Mouse (Mus musculus) MEL (cell line): ENCODE data around the gene Gm49373. TPM values are rescaled to one million over a fixed set of nuclear protein-coding genes. Genes with fewer than 3 reads are reported as not detected.

Source experiments
- DNase-seq: peaks from one replicate; pipeline ENCODE4 v3.0.0; 2011; ENCODE audit warnings: low read depth, low spot score
- H3K27ac ChIP-seq: 2 replicates; pipeline ENCODE4 v1.5.1; 2012; ENCODE audit warnings: low read depth, mild to moderate bottlenecking, control low read depth, low read length, moderate library complexity; ENCODE audit not compliant: control insufficient read depth
- H3K27me3 ChIP-seq, 2 experiments: fragments of 150-350 bp in 1 of 2; sonication (generic) in 1 of 2; 2 replicates each; pipeline ENCODE4 v1.6.1; 2012; ENCODE audit warnings: low read length in 2 of 2, mild to moderate bottlenecking in 2 of 2, improper control_type of control experiment in 1 of 2, moderate library complexity in 1 of 2; ENCODE audit not compliant: insufficient read depth in 2 of 2, control insufficient read depth in 1 of 2
- H3K36me3 ChIP-seq, 2 experiments: 2 replicates each; pipeline ENCODE4 v1.6.1; 2012 to 2014; ENCODE audit warnings: low read length in 2 of 2, improper control_type of control experiment in 1 of 2, inconsistent platforms in 1 of 2, mild to moderate bottlenecking in 1 of 2; ENCODE audit not compliant: insufficient read depth in 2 of 2, control insufficient read depth in 1 of 2
- H3K4me1 ChIP-seq, 2 experiments: fragments of 150-350 bp in 1 of 2; sonication (generic) in 1 of 2; 2 replicates each; pipeline ENCODE4 v1.6.1; 2012; ENCODE audit warnings: low read length in 2 of 2, improper control_type of control experiment in 1 of 2, mild to moderate bottlenecking in 1 of 2; ENCODE audit not compliant: insufficient read depth in 2 of 2, control insufficient read depth in 1 of 2
- H3K4me3 ChIP-seq, 2 experiments: fragments of 150-350 bp in 1 of 2; sonication (generic) in 1 of 2; 2 replicates each; pipeline ENCODE4 v1.5.1; 2012; ENCODE audit warnings: low read depth in 2 of 2, low read length in 2 of 2, mild to moderate bottlenecking in 2 of 2, moderate library complexity in 2 of 2, control low read depth in 1 of 2, improper control_type of control experiment in 1 of 2; ENCODE audit not compliant: control insufficient read depth in 1 of 2, insufficient read depth in 1 of 2
- H3K79me2 ChIP-seq: 2 replicates; pipeline ENCODE4 v1.6.1; 2012; ENCODE audit warnings: mild to moderate bottlenecking, low read length, moderate library complexity; ENCODE audit not compliant: control insufficient read depth, poor library complexity, insufficient read depth
- H3K9ac ChIP-seq: 2 replicates; pipeline ENCODE4 v1.6.1; 2012; ENCODE audit warnings: low read depth, mild to moderate bottlenecking, control low read depth, low read length, moderate library complexity; ENCODE audit not compliant: control insufficient read depth, poor library complexity, severe bottlenecking
- H3K9me3 ChIP-seq: fragments of 150-350 bp; sonication (generic); replicated peaks from 2 replicates; pipeline ENCODE4 v1.6.1; 2012; ENCODE audit warnings: mild to moderate bottlenecking, low read length, improper control_type of control experiment, moderate library complexity; ENCODE audit not compliant: insufficient read depth
- BHLHE40 ChIP-seq: IDR thresholded peaks from 2 replicates; pipeline ENCODE4 v1.6.1; 2012; ENCODE audit warnings: low read depth, mild to moderate bottlenecking, inconsistent platforms, low read length, improper control_type of control experiment, borderline replicate concordance
- CHD1 ChIP-seq: IDR thresholded peaks from 2 replicates; pipeline ENCODE4 v1.6.1; 2012; ENCODE audit warnings: low read depth, mild to moderate bottlenecking, inconsistent platforms, low read length, improper control_type of control experiment
- E2F4 ChIP-seq: IDR thresholded peaks from 2 replicates; pipeline ENCODE4 v1.6.1; 2011; ENCODE audit warnings: low read depth, low read length, improper control_type of control experiment, borderline replicate concordance
- GABPA ChIP-seq: IDR thresholded peaks from 2 replicates; pipeline ENCODE4 v1.6.1; 2012; ENCODE audit warnings: low read depth, mild to moderate bottlenecking, inconsistent platforms, low read length, improper control_type of control experiment, moderate library complexity
- MAX ChIP-seq: IDR thresholded peaks from 2 replicates; pipeline ENCODE4 v1.6.1; 2011; ENCODE audit warnings: low read length, improper control_type of control experiment
- MEF2A ChIP-seq: IDR thresholded peaks from 2 replicates; pipeline ENCODE4 v1.6.1; 2014; ENCODE audit warnings: low read depth, mild to moderate bottlenecking, inconsistent platforms, low read length, improper control_type of control experiment; ENCODE audit not compliant: poor library complexity, insufficient replicate concordance, severe bottlenecking; ENCODE audit errors: extremely low read depth
- MXI1 ChIP-seq: IDR thresholded peaks from 2 replicates; pipeline ENCODE4 v1.6.1; 2011; ENCODE audit warnings: mild to moderate bottlenecking, low read depth, low read length, improper control_type of control experiment
- MYB ChIP-seq: IDR thresholded peaks from 2 replicates; pipeline ENCODE4 v1.6.1; 2011; ENCODE audit warnings: mild to moderate bottlenecking, low read depth, low read length, improper control_type of control experiment
- NELFE ChIP-seq: IDR thresholded peaks from 2 replicates; pipeline ENCODE4 v1.6.1; 2011; ENCODE audit warnings: low read depth, low read length, improper control_type of control experiment
- NRF1 ChIP-seq: IDR thresholded peaks from 2 replicates; pipeline ENCODE4 v1.6.1; 2014; ENCODE audit warnings: low read depth, mild to moderate bottlenecking, inconsistent platforms, low read length, improper control_type of control experiment, moderate library complexity; ENCODE audit not compliant: poor library complexity, insufficient read depth, severe bottlenecking
- POLR2A ChIP-seq, 2 experiments: IDR thresholded peaks; 2 replicates each; pipeline ENCODE4 v1.6.1; 2011 to 2012; ENCODE audit warnings: low read length in 2 of 2, mild to moderate bottlenecking in 2 of 2, control low read depth in 1 of 2, improper control_type of control experiment in 1 of 2, low read depth in 1 of 2, moderate library complexity in 1 of 2; ENCODE audit not compliant: control insufficient read depth in 1 of 2, insufficient read depth in 1 of 2, poor library complexity in 1 of 2
- POLR2AphosphoS2 ChIP-seq: IDR thresholded peaks from 2 replicates; pipeline ENCODE4 v1.6.1; 2011; ENCODE audit warnings: low read length, improper control_type of control experiment
- POLR2AphosphoS5 ChIP-seq: IDR thresholded peaks from 2 replicates; pipeline ENCODE4 v1.6.1; 2012; ENCODE audit warnings: low read depth, borderline replicate concordance, mild to moderate bottlenecking, inconsistent platforms, low read length, moderate library complexity, mixed read lengths
- RAD21 ChIP-seq: IDR thresholded peaks from 2 replicates; pipeline ENCODE4 v1.6.1; 2011; ENCODE audit warnings: mild to moderate bottlenecking, low read depth, low read length, improper control_type of control experiment
- RCOR1 ChIP-seq: IDR thresholded peaks from 2 replicates; pipeline ENCODE4 v1.6.1; 2012; ENCODE audit warnings: low read depth, mild to moderate bottlenecking, inconsistent platforms, low read length, improper control_type of control experiment
- TCF12 ChIP-seq: IDR thresholded peaks from 2 replicates; pipeline ENCODE4 v1.6.1; 2014; ENCODE audit warnings: low read depth, mild to moderate bottlenecking, inconsistent platforms, low read length, improper control_type of control experiment, moderate library complexity
- USF1 ChIP-seq: IDR thresholded peaks from 2 replicates; pipeline ENCODE4 v1.6.1; 2014; ENCODE audit warnings: low read depth, mild to moderate bottlenecking, inconsistent platforms, low read length, improper control_type of control experiment, moderate library complexity
- ZKSCAN1 ChIP-seq: IDR thresholded peaks from 2 replicates; pipeline ENCODE4 v1.6.1; 2012; ENCODE audit warnings: low read depth, mild to moderate bottlenecking, inconsistent platforms, low read length, improper control_type of control experiment, moderate library complexity
- ZMIZ1 ChIP-seq: IDR thresholded peaks from 2 replicates; pipeline ENCODE4 v1.6.1; 2012; ENCODE audit warnings: low read depth, mild to moderate bottlenecking, inconsistent platforms, low read length, improper control_type of control experiment, moderate library complexity
- polyA plus RNA-seq, 2 experiments: library from polyadenylated mRNA; stranded (reverse) in 1 of 2; unstranded in 1 of 2; fragments of >175 nt in 1 of 2; fragments of >200 nt in 1 of 2; gene quantifications; 2 replicates each; pipeline versions ENCODE4 v1.2.1 to v1.2.4; 2012; ENCODE audit warnings: low replicate concordance in 2 of 2, low read depth in 1 of 2; ENCODE audit not compliant: insufficient read length in 2 of 2, insufficient read depth in 1 of 2, missing spikeins in 1 of 2
- total RNA-seq: library from RNA; depleted of rRNA; stranded (reverse); fragments of 300-350 nt; gene quantifications from 2 replicates; pipeline ENCODE4 v1.2.3, GENCODE M21; 2012

Gm49373 gene
- total and polyA plus RNA-seq, 3 experiments, result 6.4 to 8.3 TPM; not detected in 1

DNA sequence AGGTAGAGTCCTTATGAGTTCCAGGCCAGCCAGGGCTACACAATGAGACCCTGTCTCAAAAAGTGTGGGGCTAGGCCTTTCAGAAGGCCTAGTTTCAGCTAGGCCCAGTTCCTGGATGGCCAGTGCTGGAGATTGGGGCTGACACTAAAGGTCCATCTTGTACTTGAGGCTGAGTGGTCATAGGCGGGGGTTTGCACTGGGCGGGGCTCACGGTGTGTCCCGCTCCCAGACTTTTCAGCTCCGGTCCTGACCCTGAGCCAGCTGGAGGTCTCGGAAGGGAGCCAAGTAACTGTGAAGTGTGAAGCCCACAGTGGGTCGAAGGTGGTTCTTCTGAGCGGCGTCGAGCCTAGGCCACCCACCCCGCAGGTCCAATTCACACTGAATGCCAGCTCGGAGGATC lies 46.0 kb downstream of the Gm49373 start:
- no peaks in the 10 kb centered on the region for H3K27me3 ChIP-seq
- H3K79me2 ChIP-seq, result peaks cover 14% of the 10 kb centered on the region
- TF ChIP-seq E2F4 (no peak), BHLHE40 (no peak), RCOR1 (no peak), NRF1 (no peak), RAD21 (no peak), MEF2A (no peak), ZKSCAN1 (no peak), ZMIZ1 (no peak), POLR2AphosphoS5 (no peak), POLR2A (IDR thresholded peaks at IDR 0.05; ENCODE audit: control insufficient read depth in 1 of 2, insufficient read depth in 1 of 2, low read depth in 1 of 2, low read length in 2 of 2, poor library complexity in 1 of 2) (no peak), MAX (no peak), TCF12 (no peak), USF1 (no peak), MYB (no peak), CHD1 (no peak)
- no peak for DNase-seq
- no peaks in the 10 kb centered on the region for H3K9me3 ChIP-seq
- no peak overlapping the region for H3K9ac ChIP-seq
- H3K4me3 ChIP-seq, result no peak overlapping the region
- H3K4me1 ChIP-seq, result peaks cover 13 to 19% of the 10 kb centered on the region in 2 experiments
- no peak overlapping the region for H3K27ac ChIP-seq
- peaks cover 0 to 17% of the 10 kb centered on the region in 2 experiments; a peak in 2 of 4 replicates for H3K36me3 ChIP-seq

DNA sequence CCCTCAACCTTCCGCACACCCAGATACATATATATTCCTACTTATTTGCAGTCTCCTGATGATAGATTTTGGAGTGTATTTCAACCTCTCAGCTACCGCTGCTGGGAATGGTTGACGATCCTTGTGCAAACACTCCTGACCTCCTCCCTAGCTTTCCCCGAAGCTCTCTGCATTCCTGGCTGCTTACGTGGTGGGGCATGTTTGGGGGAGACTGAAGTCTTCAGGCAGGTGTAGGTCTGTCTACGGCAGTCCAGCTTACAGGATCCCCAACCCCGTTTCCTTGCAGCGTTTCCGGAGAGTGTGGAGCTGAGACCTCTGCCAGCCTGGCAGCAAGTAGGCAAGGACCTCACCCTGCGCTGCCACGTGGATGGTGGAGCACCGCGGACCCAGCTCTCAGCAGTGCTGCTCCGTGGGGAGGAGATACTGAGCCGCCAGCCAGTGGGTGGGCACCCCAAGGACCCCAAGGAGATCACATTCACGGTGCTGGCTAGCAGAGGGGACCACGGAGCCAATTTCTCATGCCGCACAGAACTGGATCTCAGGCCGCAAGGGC lies 47.6 kb downstream of the Gm49373 start:
- no peak overlapping the region for H3K4me3 ChIP-seq
- no peaks in the 10 kb centered on the region for H3K9me3 ChIP-seq
- H3K27ac ChIP-seq, result no peak overlapping the region
- no peak overlapping the region for H3K9ac ChIP-seq
- peaks cover 0 to 17% of the 10 kb centered on the region in 2 experiments; a peak in 2 of 4 replicates for H3K36me3 ChIP-seq
- no peak for DNase-seq
- H3K79me2 ChIP-seq, result peaks cover 12% of the 10 kb centered on the region
- peaks cover 13 to 19% of the 10 kb centered on the region in 2 experiments for H3K4me1 ChIP-seq
- TF ChIP-seq MXI1 (no peak), NELFE (no peak), GABPA (no peak), POLR2AphosphoS2 (no peak)
- no peaks in the 10 kb centered on the region for H3K27me3 ChIP-seq
